Mouse (Mus musculus): ENCODE measurements around the gene Tmem51. TPM values are rescaled to one million over a fixed set of nuclear protein-coding genes. Genes with fewer than 3 reads are reported as not detected.
"Not testable (repeated sequence)": the region's sequence is repeated elsewhere in the genome, so short reads cannot be mapped to it uniquely, and the experiment has no call there.

Tmem51 gene
- total RNA-seq, 4 experiments from 2014 or later, result 5.0 to 6.8 (median 5.4) TPM

DNA sequence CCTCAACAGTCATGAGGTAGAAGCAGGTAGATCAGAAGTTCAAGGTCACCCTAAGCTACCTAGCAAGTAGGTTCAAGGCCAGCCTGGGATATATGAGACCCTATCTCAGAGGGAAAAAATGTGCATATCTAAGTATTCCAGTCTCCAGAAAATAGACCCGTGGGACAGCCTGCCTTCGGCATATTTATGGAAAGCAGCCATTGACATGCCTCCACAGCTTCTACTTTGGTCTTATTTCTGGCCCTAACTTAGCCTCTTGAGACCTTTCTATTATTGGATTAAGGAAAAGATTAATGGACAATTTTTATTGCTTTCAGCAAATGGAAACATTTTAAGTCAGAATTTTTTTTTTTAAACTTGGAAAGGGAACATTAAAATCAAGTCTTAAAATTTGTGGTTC lies 57.1 kb downstream of the Tmem51 start:
- DNase-seq (ENCODE audit: low spot score in 2 of 2), result no peak

DNA sequence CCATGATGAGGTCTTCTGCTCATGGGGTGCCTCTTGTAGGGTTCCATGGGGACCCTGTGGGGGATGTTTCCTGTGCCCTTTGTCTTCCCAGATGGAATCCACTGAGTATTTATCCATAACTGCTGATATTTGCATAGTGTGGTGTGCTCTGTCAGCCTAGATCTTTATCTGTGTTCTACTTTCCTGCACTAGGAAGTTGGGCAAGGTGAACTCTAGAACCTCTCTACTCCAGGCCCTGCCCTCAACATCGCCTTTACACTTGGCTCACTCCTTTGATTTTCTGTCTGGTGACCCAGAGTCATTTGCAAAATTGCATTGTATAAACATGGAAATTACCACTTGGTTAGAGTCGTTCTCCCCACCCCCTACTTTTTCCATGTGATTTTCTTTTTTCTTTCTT lies 59.6 kb downstream of the Tmem51 start:
- no peak for DNase-seq (ENCODE audit: low spot score in 2 of 2)

DNA sequence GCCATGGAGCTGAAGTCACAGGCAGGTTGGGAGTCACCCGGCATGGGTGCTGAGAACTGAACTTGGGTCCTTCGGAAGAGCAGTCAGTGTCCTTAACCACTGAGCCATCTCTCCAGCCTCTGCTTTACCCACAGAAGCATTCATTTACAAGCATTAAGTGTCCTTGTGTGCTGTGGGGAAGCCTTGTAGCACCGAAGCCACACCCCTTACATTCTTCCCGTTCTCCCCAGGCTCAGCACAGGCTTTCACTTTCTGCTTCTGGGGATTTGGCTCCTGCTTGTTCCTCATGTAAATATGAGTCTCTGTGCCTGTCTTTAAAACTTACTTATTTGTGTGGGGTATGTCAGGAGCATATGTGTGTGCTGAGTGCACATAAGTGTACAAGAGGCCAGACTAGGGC lies 60.9 kb downstream of the Tmem51 start:
- no peak for DNase-seq (ENCODE audit: low spot score in 2 of 2)

DNA sequence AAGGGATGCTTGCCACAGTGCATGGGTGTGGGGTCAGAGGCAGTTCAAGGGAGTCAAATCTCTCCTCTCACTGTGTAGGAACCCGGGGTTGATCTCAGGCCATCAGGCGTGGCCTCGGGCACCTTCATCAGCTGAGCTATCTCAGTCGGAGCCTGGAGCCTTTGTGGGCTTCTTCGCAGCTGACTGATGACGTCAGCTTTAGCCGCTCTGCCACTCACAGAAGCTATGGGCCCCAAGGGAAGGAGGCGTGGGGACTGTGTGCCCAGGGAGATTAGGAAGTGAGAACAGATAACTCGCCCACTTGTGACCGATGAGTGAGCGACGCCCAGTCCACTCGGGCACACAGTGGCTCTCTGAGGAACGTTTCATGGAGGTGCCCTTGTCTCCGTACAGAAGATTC lies 66.4 kb downstream of the Tmem51 start:
- DNase-seq (ENCODE audit: low spot score in 2 of 2), result no peak

DNA sequence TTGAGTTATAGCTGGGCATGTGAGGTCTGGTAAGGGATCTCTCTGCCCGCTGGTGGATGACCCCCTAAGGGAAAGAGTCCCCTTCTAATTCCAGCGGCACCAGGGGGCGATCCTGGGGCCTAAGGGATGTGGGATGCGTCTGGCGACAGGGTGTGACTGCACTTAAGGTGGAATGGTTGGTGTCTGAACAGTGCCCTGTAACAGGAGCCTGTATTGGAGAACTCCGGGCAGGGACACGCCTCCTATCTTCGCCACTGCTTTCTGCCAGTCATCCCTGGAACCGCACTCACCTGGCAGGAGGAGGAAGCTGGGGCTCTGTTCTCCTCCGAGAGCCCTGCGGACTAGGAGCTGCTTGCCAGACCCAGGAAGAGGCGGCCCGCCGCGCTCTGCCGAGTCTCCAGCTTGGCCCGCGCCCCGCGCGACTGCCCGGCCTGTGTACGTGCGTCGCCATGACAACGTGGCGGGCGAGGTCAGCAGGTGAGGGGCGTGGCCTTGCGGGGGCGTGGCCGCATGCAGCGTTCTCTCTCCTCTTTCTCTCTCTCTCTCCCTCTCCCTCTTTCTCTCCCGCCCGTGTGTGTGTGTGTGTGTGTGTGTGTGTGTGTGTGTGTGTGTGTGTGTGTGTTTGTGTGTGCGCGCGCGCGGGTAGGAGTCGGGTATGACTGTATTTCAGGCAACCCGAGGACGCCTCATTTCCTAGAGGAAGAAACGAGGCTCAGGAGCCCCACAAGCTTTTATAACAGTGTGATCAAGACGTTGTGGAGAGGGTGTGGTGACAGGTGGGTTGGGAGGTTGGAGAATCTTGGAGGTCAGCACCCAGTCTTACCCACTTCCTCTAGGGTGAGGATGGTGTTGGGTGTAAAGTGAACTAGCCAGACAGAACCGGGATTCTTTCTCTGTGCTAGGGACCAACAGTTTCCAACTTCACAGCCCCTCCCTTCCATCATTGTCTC lies 69.2 kb downstream of the Tmem51 start, which contains the start of gene Fhad1:
TSS of gene Fhad1 (minus strand) at position 424 of the 950 bp plus-strand sequence.
- DNase-seq (ENCODE audit: low spot score in 2 of 2), result peak in 1 of 2 experiments; percentile 58

DNA sequence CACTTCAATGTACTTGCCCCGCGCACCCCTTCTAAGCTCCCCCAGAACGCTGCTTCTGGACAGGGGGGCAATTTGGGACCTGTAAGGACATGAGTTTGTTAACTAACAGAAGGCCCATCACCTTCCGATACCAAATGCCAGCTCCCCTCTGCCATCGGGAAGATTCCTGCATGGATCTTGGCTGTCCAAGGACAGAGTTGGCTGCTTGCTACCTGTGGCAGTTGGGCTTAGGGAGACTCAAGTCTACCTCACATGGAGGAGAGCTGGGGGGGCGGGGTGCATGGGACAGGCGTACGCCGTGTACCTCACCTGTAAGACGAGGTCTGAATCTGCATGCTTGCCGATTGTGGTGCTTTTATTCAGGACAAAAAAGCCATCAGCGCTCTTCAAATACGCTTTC lies 72.9 kb downstream of the Tmem51 start:
- no peak for DNase-seq (ENCODE audit: low spot score in 2 of 2)

DNA sequence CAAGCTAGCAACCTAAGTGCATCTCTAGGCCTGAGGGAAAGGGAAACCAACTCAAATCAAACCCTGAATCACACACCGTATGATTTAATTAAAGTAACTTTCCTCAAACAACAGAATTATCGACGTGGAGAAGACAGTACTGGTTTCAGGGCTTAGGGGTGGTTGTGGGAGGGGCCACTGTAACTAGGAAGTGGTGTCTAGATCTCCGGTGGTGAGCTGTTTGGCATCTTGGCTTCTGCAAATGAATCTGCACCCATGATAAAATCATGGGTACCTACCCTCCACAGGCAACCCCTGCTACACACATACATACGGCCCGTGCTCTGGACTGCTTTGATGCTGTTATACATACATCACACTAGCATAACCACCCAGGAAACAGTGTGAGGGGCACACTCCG lies 73.7 kb downstream of the Tmem51 start:
- DNase-seq (ENCODE audit: low spot score in 2 of 2), result no peak

DNA sequence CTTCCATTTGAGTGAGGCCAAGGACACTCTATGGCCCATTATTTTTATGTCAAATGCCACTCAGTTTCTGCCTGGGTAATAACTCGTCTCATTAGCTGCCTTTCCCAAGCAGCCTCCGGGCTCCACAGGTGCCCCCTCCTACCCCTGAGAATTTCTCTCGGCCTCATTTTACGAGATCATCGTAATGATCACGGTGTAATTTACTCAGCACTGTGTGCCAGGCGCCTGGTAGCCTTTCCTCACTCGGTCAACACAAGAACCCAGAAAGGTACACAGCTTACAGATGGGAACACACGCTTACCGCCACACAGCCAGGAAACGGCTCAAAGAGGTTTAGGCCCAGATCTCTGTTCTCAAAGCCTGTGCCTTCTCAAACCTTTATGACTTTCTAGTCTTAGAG lies 75.9 kb downstream of the Tmem51 start:
- no peak for DNase-seq (ENCODE audit: low spot score in 2 of 2)

DNA sequence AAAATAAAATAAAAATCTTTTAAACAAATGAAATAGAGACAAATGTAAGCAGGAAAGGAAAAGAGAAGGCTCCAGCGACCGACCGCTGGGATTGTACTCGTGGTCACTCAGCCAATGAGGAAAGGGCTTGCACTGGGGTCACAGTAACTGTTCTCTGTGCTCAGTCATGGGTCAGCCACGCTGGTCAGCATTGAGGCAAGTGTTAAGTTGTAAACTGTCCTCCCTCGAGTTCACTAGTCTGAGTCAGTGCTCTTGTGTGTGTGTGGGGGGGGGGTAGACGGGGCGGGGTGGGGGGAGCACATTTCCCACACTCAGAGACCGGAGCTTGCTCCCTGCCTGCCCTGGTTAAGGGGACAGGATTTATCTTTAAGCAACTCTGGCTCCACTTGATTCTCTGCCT lies 83.5 kb downstream of the Tmem51 start:
- DNase-seq (ENCODE audit: low spot score in 2 of 2), result no peak

DNA sequence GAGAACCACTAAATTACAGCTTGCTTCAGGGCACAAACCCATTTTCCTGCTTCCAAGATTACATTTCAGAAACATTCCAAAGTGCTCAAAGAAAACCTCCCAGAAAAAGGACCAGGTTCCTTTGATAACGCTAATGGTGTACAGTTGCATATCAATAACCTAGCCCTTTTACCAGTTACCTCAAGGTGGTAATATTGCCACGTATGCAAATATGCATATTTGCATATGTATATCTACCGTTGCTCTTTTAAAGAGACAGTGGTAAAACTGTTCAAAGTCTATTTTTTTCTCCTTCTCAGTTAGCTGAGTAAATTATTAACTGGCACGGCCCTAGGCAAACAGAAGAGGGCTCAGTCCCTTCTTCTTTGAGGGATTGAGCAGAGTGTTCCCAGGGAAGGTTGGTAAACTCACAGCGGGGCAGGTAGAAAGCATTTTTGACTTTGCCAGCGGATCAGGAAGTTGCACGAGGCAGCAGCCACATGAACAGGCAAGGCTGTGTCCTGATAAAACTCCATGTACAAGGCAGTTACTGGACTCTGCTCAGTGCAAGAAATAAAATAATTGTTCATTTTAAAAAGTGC lies 84.5 kb downstream of the Tmem51 start:
- DNase-seq (ENCODE audit: low spot score in 2 of 2), result no peak

DNA sequence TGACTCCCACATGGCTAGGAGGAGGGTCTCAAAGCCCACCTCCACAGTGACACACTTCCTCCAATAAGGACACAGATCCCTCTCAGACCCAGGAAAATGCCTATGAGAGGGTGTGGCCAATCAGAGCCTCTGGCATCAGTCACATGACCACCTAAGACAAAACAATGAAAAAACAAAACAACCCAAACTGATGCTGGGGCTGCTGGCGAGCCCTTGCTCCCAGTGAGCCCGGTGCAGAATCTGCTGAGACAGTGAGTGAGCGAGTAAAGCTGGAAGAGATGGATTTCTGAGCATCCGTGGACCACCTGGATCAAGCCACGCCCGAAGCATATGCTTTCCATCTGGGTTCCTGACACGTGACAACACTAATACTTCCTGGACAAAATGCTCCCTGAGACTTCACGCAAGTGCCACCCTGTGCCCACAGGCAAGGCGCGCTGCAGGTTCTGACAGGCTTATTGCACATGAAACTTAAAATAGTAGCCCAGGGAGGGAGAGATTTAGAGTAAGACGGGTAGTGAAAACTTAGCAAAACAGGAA lies 85.8 kb downstream of the Tmem51 start:
- no peak for DNase-seq (ENCODE audit: low spot score in 2 of 2)

DNA sequence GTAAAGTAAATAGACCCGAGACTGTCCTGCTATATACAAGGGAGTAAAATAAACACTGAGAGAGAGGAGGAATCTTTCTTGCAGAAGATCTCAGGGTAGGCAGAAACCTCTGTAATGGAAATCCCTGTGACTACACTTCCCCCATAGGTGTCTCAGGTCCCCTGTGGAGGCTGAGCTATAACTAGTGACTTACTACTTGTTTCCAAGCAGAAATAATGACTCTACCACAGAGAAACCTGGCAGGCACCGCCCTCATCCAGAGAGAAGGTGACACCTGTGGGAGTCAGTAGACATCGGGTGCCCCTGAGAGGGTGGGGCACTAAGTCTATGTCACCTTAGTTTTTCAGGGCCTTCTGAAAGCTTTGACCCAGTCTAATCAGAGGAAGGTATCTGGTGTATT lies 87.2 kb downstream of the Tmem51 start:
- no peak for DNase-seq (ENCODE audit: low spot score in 2 of 2)

DNA sequence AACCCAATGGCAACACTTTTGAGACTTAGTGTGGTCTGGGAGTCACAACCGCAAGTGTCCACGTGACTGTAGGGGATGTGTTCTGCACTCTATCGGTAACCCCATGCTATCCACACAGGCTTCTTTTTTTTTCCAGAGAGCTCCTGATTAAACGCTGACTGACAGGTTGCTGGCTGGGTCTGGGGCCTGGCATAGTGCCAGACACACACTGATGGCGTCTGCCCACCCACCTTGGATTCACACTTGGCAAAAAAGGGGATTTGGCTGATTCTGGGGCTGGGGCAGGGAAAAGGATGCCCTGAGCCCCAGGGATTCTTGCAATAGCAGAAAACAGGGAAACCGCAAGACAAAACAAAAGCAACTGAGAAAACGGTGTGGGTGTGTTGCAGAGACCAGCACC lies 88.0 kb downstream of the Tmem51 start:
- DNase-seq (ENCODE audit: low spot score in 2 of 2), result no peak

DNA sequence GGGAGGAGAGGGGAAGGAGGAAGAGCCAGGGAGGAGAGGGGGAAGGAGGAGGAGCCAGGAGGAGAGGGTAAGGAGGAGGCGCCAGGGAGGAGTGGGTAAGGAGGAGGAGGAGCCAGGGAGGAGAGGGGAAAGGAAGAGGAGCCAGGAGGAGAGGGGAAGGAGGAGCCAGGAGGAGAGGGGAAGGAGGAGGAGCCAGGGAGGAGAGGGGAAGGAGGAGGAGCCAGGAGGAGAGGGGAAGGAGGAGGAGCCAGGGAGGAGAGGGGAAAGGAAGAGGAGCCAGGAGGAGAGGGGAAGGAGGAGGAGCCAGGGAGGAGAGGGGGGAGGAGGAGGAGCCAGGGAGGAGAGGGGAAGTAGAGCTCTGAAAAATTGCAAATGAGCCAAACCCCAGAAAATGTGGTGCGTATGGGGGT lies 90.0 kb downstream of the Tmem51 start:
- not testable (repeated sequence) for DNase-seq (ENCODE audit: low spot score in 2 of 2)

DNA sequence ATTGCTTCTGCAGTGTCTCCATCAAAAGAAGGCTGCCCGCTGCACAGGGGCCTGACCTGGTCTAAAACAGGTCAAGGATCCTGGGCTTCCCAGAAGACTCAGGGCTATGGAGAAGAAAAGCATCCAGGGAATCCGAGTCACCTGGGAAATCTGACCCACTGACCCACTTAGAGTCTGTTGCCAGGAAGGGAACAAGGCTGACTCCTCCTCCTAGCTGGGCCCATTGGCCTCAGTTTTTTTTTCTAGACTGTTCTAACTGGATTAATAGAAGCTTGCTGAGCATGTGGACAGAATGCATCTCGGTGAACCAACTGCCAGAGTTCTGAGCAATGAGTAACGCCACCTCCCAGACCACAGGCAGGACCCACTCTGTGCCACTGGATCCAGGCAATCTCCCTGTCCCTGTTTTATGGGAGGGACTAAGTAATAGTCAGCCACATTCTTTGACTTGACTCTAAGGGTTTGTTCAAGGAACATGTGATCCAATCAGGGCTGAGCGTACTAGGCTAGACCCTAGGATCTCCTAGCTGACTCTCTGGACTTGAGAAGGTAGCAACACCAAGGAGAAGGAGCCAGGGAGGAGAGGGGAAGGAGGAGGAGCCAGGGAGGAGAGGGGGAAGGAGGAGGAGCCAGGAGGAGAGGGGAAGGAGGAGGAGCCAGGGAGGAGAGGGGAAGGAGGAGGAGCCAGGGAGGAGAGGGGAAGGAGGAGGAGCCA lies 90.6 kb downstream of the Tmem51 start:
- no peak for DNase-seq (ENCODE audit: low spot score in 2 of 2)

DNA sequence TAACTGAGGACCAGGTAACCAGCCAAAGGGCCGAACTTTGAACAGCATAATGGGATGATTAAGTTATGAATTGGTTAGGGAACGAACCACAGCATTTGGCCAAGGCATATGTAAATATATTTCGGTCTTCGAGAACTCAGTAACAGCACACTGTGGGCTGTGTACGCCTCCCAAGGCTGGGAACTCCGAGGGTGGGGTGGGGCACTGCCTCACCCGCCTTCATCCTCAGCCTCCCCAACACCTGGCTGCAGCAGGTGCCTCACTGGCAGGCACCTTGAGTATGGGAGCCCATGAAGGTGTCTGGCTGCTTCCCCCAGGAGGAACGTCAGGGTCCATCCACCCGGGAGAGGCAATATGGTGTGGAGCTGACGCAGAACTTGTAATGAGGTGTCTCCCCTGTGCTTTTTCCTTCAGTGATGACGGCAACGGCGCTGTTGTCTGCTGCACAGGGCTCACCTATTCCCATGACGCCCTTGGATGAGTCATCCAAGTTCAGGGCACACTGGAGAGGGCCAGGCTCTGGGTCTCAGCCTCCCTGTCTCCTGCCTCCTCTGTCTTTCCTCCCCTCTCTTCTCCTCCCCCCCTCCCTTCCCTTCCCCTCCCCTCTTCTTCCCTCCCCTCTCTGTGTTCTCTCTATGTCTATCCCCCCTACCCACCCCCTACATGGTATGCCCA lies 91.4 kb downstream of the Tmem51 start:
- DNase-seq (ENCODE audit: low spot score in 2 of 2), result no peak

DNA sequence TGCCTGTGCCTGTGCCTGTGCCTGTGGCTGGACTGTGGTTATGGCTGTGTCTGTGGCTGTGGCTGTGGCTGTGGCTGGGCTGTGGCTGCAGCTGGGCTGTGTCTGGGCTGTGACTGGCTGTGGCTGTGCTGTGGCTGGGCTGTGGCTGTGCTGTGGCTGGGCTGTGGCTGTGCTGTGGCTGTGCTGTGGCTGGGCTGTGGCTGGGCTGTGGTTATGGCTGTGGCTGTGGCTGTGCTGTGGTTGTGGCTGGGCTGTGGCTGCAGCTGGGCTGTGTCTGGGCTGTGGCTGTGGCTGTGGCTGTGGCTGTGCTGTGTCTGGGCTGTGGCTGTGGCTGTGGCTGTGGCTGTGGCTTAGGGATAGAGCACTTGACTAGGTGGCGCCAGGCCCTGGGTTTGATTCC lies 95.9 kb downstream of the Tmem51 start:
- DNase-seq (ENCODE audit: low spot score in 2 of 2), result no peak

DNA sequence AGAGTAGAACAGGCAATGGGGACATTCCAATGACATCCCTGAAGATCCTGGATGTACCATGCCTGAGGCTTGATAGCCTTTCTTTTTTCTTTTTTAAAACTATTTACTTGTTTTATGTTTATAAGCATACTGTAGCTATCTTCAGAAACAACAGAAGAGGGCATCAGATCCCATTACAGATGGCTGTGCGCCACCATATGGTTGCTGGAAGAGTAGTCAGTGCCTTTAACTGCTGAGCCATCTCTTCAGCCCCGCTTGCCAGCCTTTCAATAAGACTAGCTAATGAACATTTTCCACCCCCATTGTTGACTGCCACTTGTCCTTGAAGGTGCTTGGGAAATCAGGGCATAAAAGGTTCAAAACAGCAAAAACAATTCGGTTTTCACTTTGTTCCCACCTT lies 100.4 kb downstream of the Tmem51 start:
- no peak for DNase-seq (ENCODE audit: low spot score in 2 of 2)

DNA sequence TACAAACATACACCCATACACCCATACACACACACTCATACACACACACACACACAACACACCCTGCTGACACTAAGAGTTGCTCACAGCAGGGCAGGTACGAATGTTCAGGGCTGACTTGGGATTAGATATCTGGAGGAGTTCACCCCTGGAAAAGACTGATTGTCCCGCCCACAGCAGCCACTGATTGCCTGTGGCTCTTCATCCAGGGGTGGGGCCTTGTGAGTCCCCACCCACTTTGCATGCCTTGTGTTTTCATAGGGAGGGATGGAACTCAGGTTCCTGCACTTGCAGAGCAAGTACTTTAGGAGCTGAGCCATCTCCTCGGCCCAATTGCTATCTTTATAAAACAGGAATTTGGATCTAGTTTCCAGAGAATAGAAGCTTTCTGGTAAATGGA lies 102.6 kb downstream of the Tmem51 start:
- no peak for DNase-seq (ENCODE audit: low spot score in 2 of 2)
